Mouse (Mus musculus) embryo, embryonic 10 days (tissue): ENCODE data around the gene Epb42.
"Not testable (repeated sequence)": the region's sequence is repeated elsewhere in the genome, so short reads cannot be mapped to it uniquely, and the experiment has no call there.

Experiments
- DNase-seq: peaks from one replicate; pipeline ENCODE4 v3.0.0-alpha.2; 2015; ENCODE audit warnings: low spot score

Gene Epb42

DNA sequence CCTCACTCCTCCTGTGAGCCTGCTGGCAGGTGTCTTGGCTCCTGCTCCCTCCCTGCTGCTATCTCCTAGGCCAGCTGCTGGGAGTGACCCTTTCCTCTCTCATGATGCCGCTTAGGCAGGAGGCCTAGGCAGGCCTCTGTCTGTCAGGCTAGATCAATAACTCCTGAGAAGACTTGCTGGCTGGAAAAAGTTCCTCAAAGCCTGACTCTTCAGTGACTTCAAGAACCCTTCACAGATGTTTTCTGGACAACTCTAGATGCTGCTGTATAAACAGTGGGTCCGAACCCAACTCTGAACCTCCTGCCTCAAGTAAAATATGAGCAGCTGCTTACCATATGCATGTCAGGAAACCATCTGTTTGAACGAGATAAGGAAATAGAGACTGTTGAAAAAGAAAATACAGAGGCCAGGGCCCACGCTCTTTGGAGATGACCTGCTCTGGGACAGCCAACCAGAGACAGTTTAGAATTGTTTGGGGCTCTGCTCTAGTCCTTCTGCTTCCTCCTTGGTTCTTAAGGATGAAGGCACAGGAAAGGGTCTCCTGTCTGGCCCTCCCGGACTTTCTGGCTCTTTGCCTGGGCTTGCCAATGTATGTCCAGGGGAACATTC lies at the start of gene Epb42:
TSS of gene Epb42 (minus strand) at position 340 of the 609 bp plus-strand sequence.
- peak; percentile 15 for DNase-seq

DNA sequence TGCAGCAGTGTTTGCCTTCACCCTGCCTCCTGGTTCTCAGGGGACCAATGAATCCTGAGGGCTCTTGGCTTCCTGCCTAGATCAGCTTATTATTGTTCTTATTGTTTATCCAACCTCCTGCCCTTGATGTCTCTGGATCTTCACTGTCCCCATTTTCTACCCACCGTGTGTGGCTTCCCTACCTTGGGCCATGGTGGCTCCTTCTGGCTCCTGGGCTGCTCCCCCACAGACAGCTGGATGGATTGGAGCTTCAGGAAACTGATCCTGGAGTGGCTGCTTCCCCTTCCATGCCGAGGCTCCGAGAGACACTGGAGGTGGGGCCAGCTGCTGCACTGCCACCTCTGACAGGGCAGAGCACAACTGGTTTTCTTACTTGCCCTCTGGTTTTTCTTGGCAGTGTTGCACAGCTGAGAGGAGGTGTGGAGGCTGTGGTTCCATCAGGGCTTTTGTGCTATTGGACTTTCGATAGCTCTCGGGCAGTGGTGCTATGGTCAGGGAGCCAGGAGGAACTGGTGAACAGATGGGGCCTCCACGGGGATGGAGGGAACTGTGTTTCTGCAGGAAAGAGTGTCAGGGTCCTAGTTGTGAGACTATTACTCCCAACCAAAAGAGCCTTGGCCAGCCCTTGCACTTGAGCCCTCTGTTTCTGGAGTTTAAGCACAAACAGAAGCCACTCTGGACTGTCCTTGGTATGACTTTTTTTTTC lies 48.8 kb upstream of the Epb42 start, which contains the start of gene Tgm5:
TSS of gene Tgm5 (minus strand) at position 362 of the 706 bp plus-strand sequence.
- no peak for DNase-seq

- DNase-seq = no peak
These were observed 45.8 kb upstream of the Epb42 start for GRCm38 (mm10) chr2:121082626-121083025.

DNA sequence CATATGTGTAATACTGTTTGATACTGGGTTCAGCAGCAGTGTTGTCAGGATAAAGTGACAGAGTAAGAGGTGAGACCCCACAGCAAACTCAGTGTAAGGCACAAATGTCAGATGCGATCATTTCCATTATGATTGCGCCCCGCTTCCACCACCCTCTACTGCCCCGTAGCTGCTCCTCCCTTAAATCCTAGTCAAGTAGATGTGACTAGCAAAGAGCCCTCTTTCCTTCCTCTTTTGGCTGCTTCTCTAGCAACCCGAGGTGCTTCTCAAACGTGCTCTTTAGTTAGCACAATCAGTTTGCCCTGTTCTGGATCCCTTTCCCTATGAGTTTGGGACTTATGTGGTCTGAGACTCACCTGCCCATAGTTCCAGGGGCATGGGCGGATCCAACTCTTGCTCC lies 37.9 kb upstream of the Epb42 start:
- no peak for DNase-seq

DNA sequence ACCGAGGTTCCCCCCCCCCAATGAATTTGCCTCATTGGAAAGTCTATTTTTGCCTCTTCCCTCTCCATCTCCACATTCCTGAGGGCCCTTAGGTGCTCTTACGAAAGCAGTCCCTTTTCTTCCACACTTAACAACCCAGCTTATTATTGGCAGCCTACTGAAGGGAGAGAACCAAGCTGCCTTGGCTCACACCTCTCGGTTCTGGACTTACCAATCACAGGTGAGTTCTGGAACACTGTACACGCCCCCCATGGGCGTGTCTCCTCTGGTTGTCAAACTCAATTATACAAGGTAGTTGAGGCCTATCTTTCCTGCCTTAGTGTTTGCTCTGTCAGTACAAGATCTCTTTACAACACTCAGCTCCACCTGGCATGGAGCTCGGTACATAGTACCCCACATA lies 35.0 kb upstream of the Epb42 start:
- DNase-seq = no peak

DNA sequence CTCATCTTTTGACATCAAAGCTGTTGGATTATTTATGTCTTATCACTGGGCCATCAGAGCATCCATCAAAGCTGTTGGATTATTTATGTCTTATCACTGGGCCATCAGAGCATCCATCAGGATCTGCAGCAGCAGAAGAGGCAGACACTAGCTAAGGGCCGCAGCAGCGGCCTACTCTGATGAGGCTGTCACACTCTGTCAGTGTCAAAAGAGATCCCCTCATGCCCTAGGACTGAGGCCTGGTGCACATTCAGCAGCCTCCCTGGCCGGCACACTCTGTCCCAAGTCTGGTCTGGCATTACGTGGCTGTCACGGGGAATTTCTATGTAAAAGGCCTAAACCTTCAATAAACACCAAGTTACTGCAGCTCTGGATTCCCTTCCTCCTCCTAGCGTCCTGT lies 32.6 kb upstream of the Epb42 start:
- no peak for DNase-seq

DNA sequence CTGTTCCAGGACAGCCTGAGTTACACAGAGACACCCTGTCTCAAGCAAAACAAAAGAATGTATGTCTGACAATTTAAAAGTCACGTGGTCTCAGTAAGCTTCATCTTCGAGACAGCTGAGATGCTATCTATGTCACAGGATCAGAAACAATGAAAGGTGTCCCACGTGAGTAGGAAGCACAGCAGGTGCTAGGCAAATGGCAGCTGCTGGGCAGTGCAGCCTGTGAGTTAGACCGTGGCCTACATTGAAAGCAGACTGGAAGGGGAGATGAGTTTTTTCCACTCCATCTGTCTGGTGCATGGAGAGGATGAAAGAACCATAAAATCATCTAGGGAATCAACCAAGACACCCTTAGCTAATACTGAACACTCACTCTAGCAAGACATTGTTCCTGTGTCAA lies 30.2 kb upstream of the Epb42 start:
- DNase-seq = no peak

- no peak for DNase-seq
These were observed 24.4 kb upstream of the Epb42 start for GRCm38 (mm10) chr2:121061315-121061714.

DNA sequence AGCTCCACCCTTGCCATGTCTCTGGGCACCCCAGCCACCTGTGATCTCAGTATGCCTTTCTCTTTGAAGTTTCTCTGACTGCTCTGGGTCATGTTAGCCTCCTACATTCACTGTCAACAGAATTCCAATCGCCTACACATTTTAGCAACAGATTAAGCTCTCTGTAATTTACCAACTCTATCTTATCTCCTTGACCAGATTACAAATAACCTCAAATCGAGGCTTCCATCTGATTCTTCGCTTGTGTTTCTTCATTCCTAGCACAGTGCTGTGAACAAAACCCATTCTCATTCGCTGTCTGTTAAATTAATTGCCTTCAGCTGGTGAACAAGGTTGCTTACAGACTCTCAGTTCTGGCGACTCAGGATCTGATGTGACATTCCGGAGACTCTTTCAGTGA lies 21.1 kb upstream of the Epb42 start:
- no peak for DNase-seq

DNA sequence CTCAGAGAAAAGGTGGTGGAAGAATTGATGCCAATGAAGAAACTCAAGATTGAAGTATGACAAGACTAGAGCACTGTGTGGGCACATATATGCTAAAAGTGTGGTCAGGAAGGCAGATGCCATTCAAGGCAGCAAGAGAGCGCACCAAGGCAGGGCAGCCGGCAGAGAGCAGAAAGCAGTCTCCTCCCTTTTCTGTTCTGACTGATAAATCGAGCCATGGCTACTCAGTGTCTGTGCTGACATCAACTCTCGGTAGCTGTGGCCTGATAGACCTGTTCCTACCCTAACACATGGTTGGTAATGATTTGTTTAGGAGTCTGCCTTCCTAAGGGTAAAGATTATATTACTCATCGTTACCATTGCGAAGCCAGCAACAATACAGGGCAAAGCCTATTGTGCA lies 19.0 kb upstream of the Epb42 start:
- DNase-seq = no peak

- no peak for DNase-seq
These were observed 17.2 kb upstream of the Epb42 start for GRCm38 (mm10) chr2:121054060-121054459.

DNA sequence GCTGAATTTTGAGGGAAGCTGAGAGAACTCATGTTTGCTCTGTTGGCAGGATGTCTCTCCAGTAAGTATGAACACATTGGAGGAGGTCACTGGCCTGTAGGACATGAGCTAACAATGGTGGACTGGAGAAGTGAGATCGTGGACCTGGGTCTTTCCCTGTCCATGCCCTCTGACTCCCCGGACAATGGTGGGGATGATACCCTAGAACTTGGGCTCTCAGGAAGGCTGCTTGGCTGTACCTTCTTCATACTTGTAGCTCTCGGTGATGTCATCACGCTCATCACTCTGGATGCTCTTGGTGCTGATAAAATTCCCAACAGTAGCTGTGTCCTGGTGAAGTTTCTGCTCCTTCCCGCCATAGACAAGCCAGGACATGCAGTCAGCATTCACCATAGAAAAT lies 15.3 kb upstream of the Epb42 start:
- DNase-seq = no peak

GRCm38 (mm10) chr2:121045653-121046052 lies 8.8 kb upstream of the Epb42 start:
- DNase-seq = no peak

- DNase-seq = peak; percentile 40
These were observed 4.2 kb upstream of the Epb42 start for GRCm38 (mm10) chr2:121041098-121041497.

DNA sequence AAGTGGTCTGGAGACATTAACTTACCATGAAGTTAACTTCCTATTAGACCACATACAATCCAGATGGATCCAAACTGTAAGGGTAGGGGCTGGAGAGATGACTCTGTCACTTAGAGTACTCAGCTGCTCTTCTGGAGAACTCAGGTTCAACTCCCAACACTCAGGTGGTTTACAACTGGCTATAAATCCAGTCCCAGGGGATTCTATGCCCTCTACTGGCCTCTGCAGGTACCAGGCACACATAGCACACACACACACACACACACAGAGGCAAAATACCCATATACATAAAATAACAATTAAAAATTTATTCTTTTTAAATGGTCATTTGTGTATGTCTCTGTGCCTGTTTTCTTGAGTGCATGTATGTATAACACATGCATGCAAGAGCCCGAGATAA lies 2.5 kb upstream of the Epb42 start:
- no peak for DNase-seq

GRCm38 (mm10) chr2:121038851-121039250 lies 2.0 kb upstream of the Epb42 start:
- not testable (repeated sequence) for DNase-seq

DNA sequence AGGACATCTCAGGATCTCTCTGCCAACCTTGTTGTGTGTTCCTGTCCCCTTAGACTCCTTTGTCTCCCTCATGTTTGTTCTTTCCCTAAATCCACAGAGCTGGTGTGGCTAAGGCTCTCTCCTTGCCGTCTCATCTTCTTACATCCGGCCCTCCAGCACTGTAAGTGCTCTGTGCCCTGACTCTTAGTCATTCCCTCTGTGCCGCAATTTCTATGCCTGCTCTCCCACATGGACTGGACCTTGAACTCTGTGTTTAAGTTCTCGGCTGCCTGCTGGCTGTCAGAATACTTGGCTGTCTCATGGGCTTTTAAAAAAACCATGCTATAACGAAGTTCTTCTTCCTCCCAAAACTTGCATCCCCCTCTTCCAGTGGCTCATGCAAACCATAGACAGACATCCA lies 14.0 kb downstream of the Epb42 start:
- no peak for DNase-seq

DNA sequence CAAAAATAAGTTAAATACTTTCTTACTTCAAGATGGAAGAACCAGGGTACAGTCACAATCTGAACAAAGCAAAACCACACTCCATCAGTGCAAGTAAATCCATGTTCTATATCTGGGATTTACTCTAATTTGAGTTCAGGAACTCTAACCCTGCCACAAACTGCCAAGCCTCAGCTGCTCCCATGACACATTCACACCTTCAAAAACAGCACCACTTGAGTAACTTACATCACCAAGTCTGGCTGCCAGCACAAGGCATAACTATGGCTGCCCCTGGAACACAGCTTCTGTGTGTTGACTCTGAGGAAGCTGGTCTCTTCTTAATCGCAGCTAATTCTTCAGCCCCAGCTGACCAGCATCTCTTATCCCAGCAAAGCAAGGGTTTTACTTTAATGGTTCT lies 19.7 kb downstream of the Epb42 start:
- no peak for DNase-seq

DNA sequence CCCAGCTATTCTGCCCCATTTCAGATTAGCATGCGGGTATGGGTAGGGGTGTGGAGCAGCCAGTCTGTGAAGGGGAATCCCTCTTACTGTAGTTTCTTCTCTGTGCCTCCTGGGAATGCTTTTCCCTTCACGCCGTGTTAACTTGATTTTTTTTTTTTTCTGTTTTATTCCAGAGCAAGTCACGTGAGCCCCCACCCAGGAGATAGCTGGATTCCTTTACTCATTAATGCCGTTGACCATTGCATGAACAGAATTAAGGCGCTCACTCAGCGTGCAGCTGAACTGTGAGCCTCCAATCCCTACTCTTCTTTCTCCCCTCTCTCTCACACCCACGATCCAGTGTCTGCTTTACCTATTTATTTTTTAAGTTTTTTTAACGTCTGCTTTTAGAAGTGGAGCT lies 20.6 kb downstream of the Epb42 start:
- DNase-seq = no peak

- no peak for DNase-seq
These were observed 21.4 kb downstream of the Epb42 start for GRCm38 (mm10) chr2:121015507-121015906.

GRCm38 (mm10) chr2:121012676-121013075 lies 24.2 kb downstream of the Epb42 start:
- no peak for DNase-seq

DNA sequence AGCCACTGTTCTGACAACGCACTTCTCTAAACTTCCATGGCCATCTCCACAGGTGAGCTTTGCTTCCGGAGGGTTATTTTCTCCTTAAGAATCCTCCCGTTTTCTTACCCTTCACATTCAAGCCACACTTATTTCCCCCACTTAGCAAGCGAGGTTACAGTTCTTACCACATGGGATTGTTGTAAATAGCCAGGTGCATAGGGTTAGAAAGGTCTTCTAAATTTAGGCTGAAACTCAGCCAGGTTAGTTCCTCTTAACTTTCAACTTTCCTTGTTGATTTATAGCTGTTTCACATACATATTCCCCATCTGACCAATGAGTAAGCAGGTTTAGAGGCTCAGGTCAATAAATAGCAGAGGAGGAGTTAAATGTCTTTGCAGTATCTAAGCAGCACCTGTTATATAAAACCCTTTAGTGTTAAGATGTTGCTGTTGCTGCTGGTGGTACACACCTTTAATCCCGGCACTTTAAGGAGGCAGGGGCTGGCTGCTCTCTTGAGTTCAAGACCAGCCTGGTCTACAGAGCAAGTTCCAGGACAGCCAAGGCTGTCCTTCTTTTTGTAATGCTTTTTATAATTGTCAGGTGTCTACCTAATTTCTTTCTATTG lies 27.7 kb downstream of the Epb42 start:
- no peak for DNase-seq

GRCm38 (mm10) chr2:121008664-121009007 lies 28.2 kb downstream of the Epb42 start:
- no peak for DNase-seq
